Mouse (Mus musculus): Measurements from ENCODE around the gene Cxcl16. TPM values are rescaled to one million over a fixed set of nuclear protein-coding genes. Genes with fewer than 3 reads are reported as not detected.
A peak's percentile ranks its signal among the peaks of the same experiment; 100 is the strongest.

Cxcl16 gene
- total RNA-seq, 2 experiments from 2014 or later: 1.2 to 1.9 TPM

GRCm38 (mm10) chr11:70413961-70414360, 45.8 kb downstream of the Cxcl16 start:
- peak; percentile 43; the same call in 1 of the 2 replicates for ATAC-seq (ENCODE audit: poor library complexity, severe bottlenecking)

- no peak for ATAC-seq (ENCODE audit: poor library complexity, severe bottlenecking)
These were observed 47.2 kb downstream of the Cxcl16 start for GRCm38 (mm10) chr11:70412591-70412990.

- ATAC-seq (ENCODE audit: poor library complexity, severe bottlenecking): peak; percentile 20; the same call in 1 of the 2 replicates
These were observed 49.5 kb downstream of the Cxcl16 start for GRCm38 (mm10) chr11:70410297-70410643.

GRCm38 (mm10) chr11:70409594-70410296, 50.0 kb downstream of the Cxcl16 start, which contains the start of gene Pelp1:
Pelp1 (minus strand) TSS chr11:70410031.
- ATAC-seq (ENCODE audit: poor library complexity, severe bottlenecking): peak; percentile 88

Other genes starting within 250 kb of the Cxcl16 start
Only the 30 nearest of the 31 such genes appear.
- gene Slc16a13, start 238.9 kb downstream of the Cxcl16 start, total RNA-seq (2015): 1.9 and 2.5 TPM in 2 replicates
- 2.3 and 7.7 TPM in 2 replicates for gene Slc16a13, start 238.9 kb downstream of the Cxcl16 start, total RNA-seq (2017)
- 0.04 and 0.27 TPM in 2 replicates for gene Bcl6b, start 230.2 kb downstream of the Cxcl16 start, total RNA-seq (2015)
- gene Bcl6b, start 230.2 kb downstream of the Cxcl16 start, total RNA-seq (2017): not detected in 2 replicates
- 74.4 and 77.6 TPM in 2 replicates for gene 0610010K14Rik, start 222.1 kb downstream of the Cxcl16 start, total RNA-seq (2015)
- gene 0610010K14Rik, start 222.1 kb downstream of the Cxcl16 start, total RNA-seq (2017): 25.6 and 31.5 TPM in 2 replicates
- 4.0 and 5.2 TPM in 2 replicates for gene Gm21988, start 220.2 kb downstream of the Cxcl16 start, total RNA-seq (2015)
- 0.11 and 4.3 TPM in 2 replicates for gene Gm21988, start 220.2 kb downstream of the Cxcl16 start, total RNA-seq (2017)
- 221 and 238 TPM in 2 replicates for gene Rnasek, start 220.1 kb downstream of the Cxcl16 start, total RNA-seq (2015)
- gene Rnasek, start 220.1 kb downstream of the Cxcl16 start, total RNA-seq (2017): 29.7 and 38.5 TPM in 2 replicates
- gene Alox12, start 204.6 kb downstream of the Cxcl16 start, total RNA-seq (2015): not detected in 2 replicates
- gene Alox12, start 204.6 kb downstream of the Cxcl16 start, total RNA-seq (2017): not detected in 2 replicates
- 0.98 and 1.5 TPM in 2 replicates for gene Alox12e, start 137.4 kb downstream of the Cxcl16 start, total RNA-seq (2015)
- gene Alox12e, start 137.4 kb downstream of the Cxcl16 start, total RNA-seq (2017): 1.2 and 1.7 TPM in 2 replicates
- gene Alox15, start 108.0 kb downstream of the Cxcl16 start, total RNA-seq (2015): 62.7 and 71.5 TPM in 2 replicates
- 72.8 and 74.4 TPM in 2 replicates for gene Alox15, start 108.0 kb downstream of the Cxcl16 start, total RNA-seq (2017)
- 12.1 and 13.2 TPM in 2 replicates for gene Pelp1, start 50.0 kb downstream of the Cxcl16 start, total RNA-seq (2015)
- gene Pelp1, start 50.0 kb downstream of the Cxcl16 start, total RNA-seq (2017): 5.8 and 7.4 TPM in 2 replicates
- gene Arrb2, start 27.3 kb downstream of the Cxcl16 start, total RNA-seq (2015): 140 and 157 TPM in 2 replicates
- gene Arrb2, start 27.3 kb downstream of the Cxcl16 start, total RNA-seq (2017): 125 and 141 TPM in 2 replicates
- gene Med11, start 8.1 kb downstream of the Cxcl16 start, total RNA-seq (2015): 42.2 and 64.0 TPM in 2 replicates
- gene Med11, start 8.1 kb downstream of the Cxcl16 start, total RNA-seq (2017): 47.8 and 55.3 TPM in 2 replicates
- 0.13 TPM in 1 of 2 replicates, not detected in the other for gene Zmynd15, start 551 bp downstream of the Cxcl16 start, total RNA-seq (2015)
- 0.04 TPM in 1 of 2 replicates, not detected in the other for gene Zmynd15, start 551 bp downstream of the Cxcl16 start, total RNA-seq (2017)
- not detected in 2 replicates for gene Tm4sf5, start 45.3 kb upstream of the Cxcl16 start, total RNA-seq (2015)
- gene Tm4sf5, start 45.3 kb upstream of the Cxcl16 start, total RNA-seq (2017): not detected in 2 replicates
- gene Vmo1, start 54.6 kb upstream of the Cxcl16 start, total RNA-seq (2015): not detected in 2 replicates
- not detected in 2 replicates for gene Vmo1, start 54.6 kb upstream of the Cxcl16 start, total RNA-seq (2017)
- not detected in 2 replicates for gene Gltpd2, start 59.2 kb upstream of the Cxcl16 start, total RNA-seq (2015)
- gene Gltpd2, start 59.2 kb upstream of the Cxcl16 start, total RNA-seq (2017): not detected in 2 replicates
- gene Psmb6, start 65.4 kb upstream of the Cxcl16 start, total RNA-seq (2015): 112 and 144 TPM in 2 replicates
- 182 and 211 TPM in 2 replicates for gene Psmb6, start 65.4 kb upstream of the Cxcl16 start, total RNA-seq (2017)
- not detected in 2 replicates for gene Gm40193, start 73.0 kb upstream of the Cxcl16 start, total RNA-seq (2015)
- not detected in 2 replicates for gene Gm40193, start 73.0 kb upstream of the Cxcl16 start, total RNA-seq (2017)
- 6.3 and 6.5 TPM in 2 replicates for gene Pld2, start 80.1 kb upstream of the Cxcl16 start, total RNA-seq (2015)
- 7.3 and 11.1 TPM in 2 replicates for gene Pld2, start 80.1 kb upstream of the Cxcl16 start, total RNA-seq (2017)
- 20.6 and 21.3 TPM in 2 replicates for gene Mink1, start 102.9 kb upstream of the Cxcl16 start, total RNA-seq (2015)
- 12.7 and 17.5 TPM in 2 replicates for gene Mink1, start 102.9 kb upstream of the Cxcl16 start, total RNA-seq (2017)
- gene 4930544D05Rik, start 155.9 kb upstream of the Cxcl16 start, total RNA-seq (2015): not detected in 2 replicates
- gene 4930544D05Rik, start 155.9 kb upstream of the Cxcl16 start, total RNA-seq (2017): not detected in 2 replicates
- 0.36 TPM in 1 of 2 replicates, not detected in the other for gene Chrne, start 159.2 kb upstream of the Cxcl16 start, total RNA-seq (2015)
- gene Chrne, start 159.2 kb upstream of the Cxcl16 start, total RNA-seq (2017): 0.41 and 1.2 TPM in 2 replicates
- gene Gp1ba, start 179.1 kb upstream of the Cxcl16 start, total RNA-seq (2015): 0.20 and 0.23 TPM in 2 replicates
- 0.04 TPM in 1 of 2 replicates, not detected in the other for gene Gp1ba, start 179.1 kb upstream of the Cxcl16 start, total RNA-seq (2017)
- gene Rnf167, start 187.3 kb upstream of the Cxcl16 start, total RNA-seq (2015): 75.6 and 82.1 TPM in 2 replicates
- 57.4 and 60.0 TPM in 2 replicates for gene Rnf167, start 187.3 kb upstream of the Cxcl16 start, total RNA-seq (2017)
- gene Slc25a11, start 187.5 kb upstream of the Cxcl16 start, total RNA-seq (2015): 78.9 and 93.0 TPM in 2 replicates
- 63.4 and 66.1 TPM in 2 replicates for gene Slc25a11, start 187.5 kb upstream of the Cxcl16 start, total RNA-seq (2017)
- gene Pfn1, start 194.7 kb upstream of the Cxcl16 start, total RNA-seq (2015): 1,800 and 1,907 TPM in 2 replicates
- 869 and 896 TPM in 2 replicates for gene Pfn1, start 194.7 kb upstream of the Cxcl16 start, total RNA-seq (2017)
- 6.3 and 7.8 TPM in 2 replicates for gene Eno3, start 197.2 kb upstream of the Cxcl16 start, total RNA-seq (2015)
- gene Eno3, start 197.2 kb upstream of the Cxcl16 start, total RNA-seq (2017): 5.9 and 8.2 TPM in 2 replicates
- 78.5 and 83.3 TPM in 2 replicates for gene Spag7, start 209.4 kb upstream of the Cxcl16 start, total RNA-seq (2015)
- gene Spag7, start 209.4 kb upstream of the Cxcl16 start, total RNA-seq (2017): 67.0 and 83.5 TPM in 2 replicates
- gene Camta2, start 228.1 kb upstream of the Cxcl16 start, total RNA-seq (2015): 24.5 and 27.0 TPM in 2 replicates
- 6.4 and 12.5 TPM in 2 replicates for gene Camta2, start 228.1 kb upstream of the Cxcl16 start, total RNA-seq (2017)
- gene Inca1, start 240.2 kb upstream of the Cxcl16 start, total RNA-seq (2015): not detected in 2 replicates
- gene Inca1, start 240.2 kb upstream of the Cxcl16 start, total RNA-seq (2017): 0.57 TPM in 1 of 2 replicates, not detected in the other
- 6.7 and 7.7 TPM in 2 replicates for gene Kif1c, start 240.6 kb upstream of the Cxcl16 start, total RNA-seq (2015)
- 17.4 and 21.6 TPM in 2 replicates for gene Kif1c, start 240.6 kb upstream of the Cxcl16 start, total RNA-seq (2017)